Mouse (Mus musculus) olfactory bulb, adult 2 months (tissue): ENCODE measurements at regions not wholly inside any gene's neighbourhood (a gene's known extent, or its start where the extent isn't known, plus 50 kb on each side); places are given as distances from the start of the nearest gene placed in this dataset.

Experiments used
- H3K27ac ChIP-seq: fragments of 200-500 bp; 2 replicates; pipeline ENCODE4 v1.5.1; 2012; ENCODE audit warnings: low read depth, low read length; ENCODE audit not compliant: insufficient read depth
- H3K4me1 ChIP-seq: fragments of 200-500 bp; 2 replicates; pipeline ENCODE4 v1.6.1; 2012; ENCODE audit warnings: low read length; ENCODE audit not compliant: control insufficient read depth, insufficient read depth
- H3K4me3 ChIP-seq: fragments of 200-500 bp; 2 replicates; pipeline ENCODE4 v1.5.1; 2012; ENCODE audit warnings: mild to moderate bottlenecking, low read depth, low read length, moderate library complexity; ENCODE audit not compliant: insufficient read depth
- CTCF ChIP-seq: fragments of 200-500 bp; IDR thresholded peaks from 2 replicates; pipeline ENCODE4 v1.5.1; 2012; ENCODE audit warnings: low read depth, mild to moderate bottlenecking, low read length, moderate library complexity; ENCODE audit not compliant: insufficient read depth
- POLR2A ChIP-seq: fragments of 200-500 bp; IDR thresholded peaks from 2 replicates; pipeline ENCODE4 v1.6.1; 2012; ENCODE audit warnings: mild to moderate bottlenecking, low read depth, low read length, moderate library complexity; ENCODE audit not compliant: insufficient read depth
- WGBS: fragments of 180-500 bp; shearing (Covaris S2); methylation state at CpG from one replicate; pipeline ENCODE4 v1.1.7; 2018; 5-methylcytosine and 5-hydroxymethylcytosine counted together

- 78% methylated on average over 6 of the region's 6 CpGs for WGBS
- Histone ChIP-seq H3K4me1 (peaks cover 7% of the 10 kb centered on the region), H3K4me3 (no peak overlapping the region), H3K27ac (no peak overlapping the region)
- no peak for TF ChIP-seq CTCF
Measured at GRCm38 (mm10) chr2:144177920-144178319, 92.5 kb upstream of the Mgme1 start.

GRCm38 (mm10) chr2:144182108-144182507 is 88.4 kb upstream of the Mgme1 start:
- no peak overlapping the region for H3K27ac ChIP-seq
- H3K4me3 ChIP-seq: no peak overlapping the region
- WGBS: 88% methylated on average over 5 of the region's 5 CpGs
- no peak for TF ChIP-seq POLR2A
- TF ChIP-seq CTCF: no peak
- peaks cover 7% of the 10 kb centered on the region for H3K4me1 ChIP-seq

- WGBS: 83% methylated on average over 7 of the region's 7 CpGs
Measured at GRCm38 (mm10) chr2:144182542-144182941, 87.9 kb upstream of the Mgme1 start.

GRCm38 (mm10) chr2:144183371-144183944 is 87.0 kb upstream of the Mgme1 start:
- no peak overlapping the region for H3K27ac ChIP-seq
- 73% methylated on average over 5 of the region's 5 CpGs for WGBS
- H3K4me3 ChIP-seq: no peak overlapping the region
- no peaks in the 10 kb centered on the region for H3K4me1 ChIP-seq
- TF ChIP-seq CTCF: no peak
- TF ChIP-seq POLR2A: no peak

More at GRCm38 (mm10) chr2:144182542-144182941, 87.9 kb upstream of the Mgme1 start:
- H3K4me3 ChIP-seq: no peak overlapping the region
- peaks cover 3% of the 10 kb centered on the region for H3K4me1 ChIP-seq
- TF ChIP-seq CTCF: no peak
- no peak for TF ChIP-seq POLR2A
- H3K27ac ChIP-seq: no peak overlapping the region

- H3K4me3 ChIP-seq: no peak overlapping the region
- no peak for TF ChIP-seq CTCF
- no peak for TF ChIP-seq POLR2A
- H3K4me1 ChIP-seq: no peaks in the 10 kb centered on the region
- 91% methylated on average over 3 of the region's 3 CpGs for WGBS
- no peak overlapping the region for H3K27ac ChIP-seq
Measured at GRCm38 (mm10) chr2:144185175-144185574, 85.3 kb upstream of the Mgme1 start.

GRCm38 (mm10) chr2:144186426-144186825 is 84.0 kb upstream of the Mgme1 start:
- no peaks in the 10 kb centered on the region for H3K4me1 ChIP-seq
- no peak overlapping the region for H3K4me3 ChIP-seq
- no peak overlapping the region for H3K27ac ChIP-seq
- 97% methylated on average over 3 of the region's 3 CpGs for WGBS
- TF ChIP-seq CTCF: no peak

GRCm38 (mm10) chr2:144188076-144188475 is 82.4 kb upstream of the Mgme1 start:
- WGBS: 52% methylated on average over 3 of the region's 3 CpGs
- H3K4me1 ChIP-seq: no peaks in the 10 kb centered on the region
- no peak overlapping the region for H3K27ac ChIP-seq
- TF ChIP-seq CTCF: no peak
- no peak for TF ChIP-seq POLR2A
- H3K4me3 ChIP-seq: no peak overlapping the region

GRCm38 (mm10) chr2:144188485-144188884 is 82.0 kb upstream of the Mgme1 start:
- TF ChIP-seq POLR2A (no peak), CTCF (no peak)
- Histone ChIP-seq H3K4me3 (no peak overlapping the region), H3K4me1 (no peaks in the 10 kb centered on the region), H3K27ac (no peak overlapping the region)
- 20% methylated on average over 4 of the region's 4 CpGs for WGBS

GRCm38 (mm10) chr2:144189756-144190155 is 80.7 kb upstream of the Mgme1 start:
- Histone ChIP-seq H3K4me1 (no peaks in the 10 kb centered on the region), H3K27ac (no peak overlapping the region), H3K4me3 (no peak overlapping the region)
- WGBS: 89% methylated on average over 7 of the region's 7 CpGs
- TF ChIP-seq CTCF (no peak), POLR2A (no peak)

GRCm38 (mm10) chr2:144191018-144191417 is 79.4 kb upstream of the Mgme1 start:
- H3K4me1 ChIP-seq: no peaks in the 10 kb centered on the region
- 82% methylated on average over 9 of the region's 9 CpGs for WGBS
- no peak for TF ChIP-seq CTCF
- no peak for TF ChIP-seq POLR2A

More at GRCm38 (mm10) chr2:144191018-144191417, 79.4 kb upstream of the Mgme1 start:
- no peak overlapping the region for H3K4me3 ChIP-seq
- H3K27ac ChIP-seq: no peak overlapping the region
